Mouse (Mus musculus): ENCODE results near the gene Ctnnd2.

DNA sequence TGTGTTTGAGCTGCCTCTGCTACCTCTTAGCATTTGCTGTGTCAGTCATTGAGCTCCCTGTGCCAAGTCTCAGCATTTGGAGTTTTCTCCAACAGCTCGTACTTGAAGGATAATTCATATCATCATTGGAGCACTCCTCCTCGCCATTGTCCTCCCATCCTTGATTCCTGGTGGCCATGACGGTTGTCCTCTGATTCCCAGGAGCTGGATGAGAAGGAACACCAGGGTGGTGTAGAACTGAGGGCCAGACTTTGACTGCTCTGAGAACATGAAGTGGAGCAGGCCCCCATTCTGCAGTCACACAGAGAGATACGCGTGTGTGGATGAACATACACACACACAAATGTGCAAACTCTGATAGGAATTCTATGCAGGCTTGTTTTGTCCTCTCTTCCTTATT lies 605.4 kb downstream of the Ctnnd2 start:
- no peak for TF ChIP-seq POLR2A (IDR thresholded peaks at IDR 0.05; ENCODE audit: insufficient read length, low read depth)
- no peak for TF ChIP-seq MAX (IDR thresholded peaks at IDR 0.05; ENCODE audit: low read depth)
- TF ChIP-seq MYOD1 (IDR thresholded peaks at IDR 0.05; ENCODE audit: control insufficient read depth in 1 of 3, insufficient read length in 2 of 3, low read depth in 2 of 3), result no peak
